Mouse (Mus musculus) NIH3T3 (cell line): Measurements from ENCODE around the gene Kcna6.

Experiments
- DNase-seq: peaks from one replicate; pipeline ENCODE4 v3.0.0-alpha.2; 2012; ENCODE audit warnings: low read depth

Kcna6 gene

GRCm38 (mm10) chr6:126735806-126736205 lies 4.7 kb downstream of the Kcna6 start:
- DNase-seq: no peak

- DNase-seq: no peak
Measured at GRCm38 (mm10) chr6:126732645-126733044, 7.8 kb downstream of the Kcna6 start.

- no peak for DNase-seq
Measured at GRCm38 (mm10) chr6:126728803-126729202, 11.7 kb downstream of the Kcna6 start.

DNA sequence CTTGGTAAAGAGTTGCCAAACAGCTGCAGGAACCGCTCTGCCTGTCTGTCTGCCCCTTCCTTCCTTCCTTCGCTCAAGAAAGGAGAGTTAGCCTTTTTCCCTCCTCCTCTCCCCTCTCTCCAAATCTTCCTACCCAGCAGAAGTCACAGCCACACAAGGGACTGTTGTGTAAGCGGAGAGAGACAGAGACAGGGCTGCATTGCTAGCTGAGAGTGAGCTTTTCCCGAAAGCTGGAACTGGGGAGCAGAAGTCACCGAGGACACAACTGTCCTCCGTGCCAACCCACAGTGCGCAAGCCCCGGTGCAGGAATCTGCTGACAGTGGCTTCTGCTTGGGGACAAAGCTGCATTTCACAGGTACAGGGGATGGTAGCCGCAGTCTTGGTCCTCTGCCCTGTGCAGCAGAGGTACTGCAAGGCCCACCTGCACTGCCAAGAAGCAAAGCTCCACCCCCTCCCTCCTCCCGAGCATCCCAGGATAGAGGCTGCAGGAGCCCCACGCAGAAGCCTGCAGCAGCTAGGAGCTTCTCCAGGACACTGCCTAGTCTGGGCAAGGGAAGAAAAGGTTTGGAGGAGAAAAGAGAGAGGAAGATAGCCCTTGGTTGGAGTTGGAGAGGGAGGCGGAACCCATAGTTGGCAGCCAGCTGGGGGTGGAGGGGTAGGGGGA lies 21.9 kb downstream of the Kcna6 start:
- no peak for DNase-seq

GRCm38 (mm10) chr6:126712531-126712930 lies 27.9 kb downstream of the Kcna6 start:
- DNase-seq: no peak

DNA sequence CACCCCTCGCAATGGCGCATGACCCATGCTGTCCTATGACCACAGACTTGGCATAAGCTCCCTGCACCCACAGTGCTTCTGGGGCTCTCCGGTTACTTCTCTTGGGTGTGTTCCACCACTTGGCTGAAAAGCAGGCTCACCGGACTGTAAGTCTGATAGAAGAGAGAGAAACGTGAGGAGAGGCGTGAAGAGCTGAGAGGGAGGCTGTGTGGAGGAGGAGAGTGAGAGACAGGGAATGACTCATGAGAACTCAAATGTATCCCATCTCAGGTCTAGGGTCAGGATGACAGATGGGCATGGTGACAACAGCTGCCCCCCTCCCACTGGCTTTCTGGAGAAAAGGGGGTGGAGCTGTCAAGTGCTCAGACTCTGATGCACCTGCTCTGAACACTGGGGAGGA lies 34.5 kb downstream of the Kcna6 start:
- no peak for DNase-seq

DNA sequence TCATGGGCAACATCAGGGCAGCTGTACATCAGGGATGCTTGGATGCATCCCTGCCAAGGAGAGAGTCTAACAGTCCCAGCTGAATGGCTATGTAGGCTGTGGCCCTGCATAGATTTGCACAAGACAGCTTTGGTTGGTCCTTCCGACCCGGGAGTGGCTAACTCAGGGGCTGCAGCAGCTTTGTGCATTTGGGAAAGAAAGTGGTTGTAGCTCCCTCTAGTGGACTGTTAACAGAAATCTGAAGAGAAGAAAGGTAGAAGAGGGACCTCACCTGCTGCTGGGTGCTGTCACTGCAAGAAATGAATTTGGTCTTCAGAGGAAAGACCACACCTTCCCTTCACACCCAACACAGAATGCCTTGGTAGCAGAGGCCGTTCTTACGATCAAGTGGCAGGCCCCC lies 36.0 kb downstream of the Kcna6 start:
- peak; percentile 71 for DNase-seq

DNA sequence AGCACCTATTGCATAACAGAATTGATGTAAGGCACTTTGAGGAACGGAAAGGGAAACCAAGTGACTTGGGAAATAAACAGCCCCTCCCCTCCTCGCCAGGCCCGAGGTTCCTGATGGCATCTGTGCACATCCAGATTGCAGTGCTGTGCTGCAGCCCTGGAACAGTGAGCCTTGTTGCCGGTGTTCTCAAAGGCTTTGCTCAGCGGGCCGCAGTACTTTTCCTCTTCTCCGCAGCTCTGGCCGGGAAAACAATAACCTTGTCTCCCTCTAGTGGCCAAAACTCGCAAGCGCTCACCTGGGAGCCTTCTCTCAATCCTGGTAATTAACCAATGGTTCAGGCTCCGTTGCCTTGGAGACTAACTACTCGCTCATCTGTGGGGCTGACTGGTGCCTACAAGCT lies 38.4 kb downstream of the Kcna6 start:
- peak; percentile 84 for DNase-seq

GRCm38 (mm10) chr6:126701196-126701595 lies 39.3 kb downstream of the Kcna6 start:
- no peak for DNase-seq

DNA sequence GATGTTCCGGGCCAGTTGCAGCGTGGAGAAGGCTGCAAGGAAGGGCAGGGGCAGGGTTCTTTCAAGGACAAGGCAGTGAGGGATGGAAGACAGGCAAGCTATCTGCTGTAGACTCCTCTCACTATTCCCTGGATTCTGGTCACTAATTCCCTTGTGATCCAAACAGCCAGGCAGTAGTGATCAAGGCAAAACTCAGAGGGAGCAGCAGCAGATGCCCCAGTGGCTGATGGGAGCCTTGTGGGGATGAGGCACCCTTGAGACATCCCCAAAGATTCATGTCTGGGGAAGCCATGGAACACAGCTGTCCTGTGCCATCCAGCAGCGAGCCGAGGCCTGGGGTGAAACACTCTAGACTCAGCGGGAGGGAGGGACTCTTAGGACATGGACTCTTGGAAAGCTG lies 40.5 kb downstream of the Kcna6 start:
- no peak for DNase-seq

DNA sequence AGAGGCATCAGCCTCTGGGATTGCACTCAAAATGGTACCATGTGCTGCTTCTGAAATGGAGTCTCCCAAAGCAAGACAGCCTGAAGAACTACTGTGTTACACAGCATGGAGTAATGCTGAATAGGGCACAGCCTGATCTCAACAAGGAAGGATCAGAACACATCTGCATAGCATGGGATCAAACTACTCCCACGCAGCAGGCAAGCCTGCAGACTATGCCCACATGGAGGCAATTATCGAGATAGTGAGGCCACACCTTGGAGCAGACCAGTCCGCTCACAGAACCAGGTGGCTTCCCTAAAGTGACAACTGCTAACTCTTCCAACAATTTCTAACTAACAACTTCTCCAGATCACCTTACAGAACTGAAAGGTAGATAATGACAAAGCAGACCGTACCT lies 53.4 kb downstream of the Kcna6 start:
- no peak for DNase-seq

DNA sequence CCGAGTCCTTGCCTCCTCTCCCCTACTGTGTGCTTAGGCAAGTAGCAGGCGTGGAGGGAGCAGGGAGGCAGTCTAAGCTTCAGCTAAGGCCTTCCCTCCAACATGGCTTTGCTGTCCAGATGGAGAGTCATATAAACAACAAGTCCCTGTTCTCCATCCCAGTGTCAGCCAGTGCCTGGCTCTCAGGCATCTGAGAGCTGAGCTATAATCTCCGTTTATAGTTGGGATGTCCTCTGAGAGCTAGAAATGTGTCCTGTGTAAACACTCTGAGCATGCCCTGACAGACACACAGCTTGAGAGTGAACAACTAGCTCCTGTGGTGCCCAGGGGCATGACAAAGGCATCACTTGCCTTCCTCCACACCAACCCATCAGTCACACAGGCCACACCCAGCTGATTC lies 55.3 kb downstream of the Kcna6 start:
- no peak for DNase-seq

GRCm38 (mm10) chr6:126678961-126679360 lies 61.5 kb downstream of the Kcna6 start:
- DNase-seq: peak; percentile 34

DNA sequence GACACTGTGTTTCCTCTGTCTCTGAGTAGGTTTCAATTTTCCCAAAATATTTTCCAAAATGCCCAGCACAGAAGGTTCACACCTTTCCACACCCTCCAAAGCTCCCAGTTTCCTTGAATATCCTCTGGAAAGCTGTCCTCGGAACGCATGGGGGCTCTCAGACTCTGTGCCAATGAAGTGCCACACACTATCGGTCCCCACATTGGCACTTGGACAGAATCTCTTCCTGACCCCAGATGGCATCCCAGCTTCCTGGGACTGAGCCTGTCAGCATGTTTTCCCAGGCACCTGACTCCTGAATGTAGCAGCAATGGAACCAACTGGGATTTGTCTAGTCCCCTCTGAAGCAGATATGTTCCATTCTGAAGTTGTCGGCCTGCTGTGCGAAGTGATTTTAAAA lies 73.5 kb downstream of the Kcna6 start:
- DNase-seq: no peak

DNA sequence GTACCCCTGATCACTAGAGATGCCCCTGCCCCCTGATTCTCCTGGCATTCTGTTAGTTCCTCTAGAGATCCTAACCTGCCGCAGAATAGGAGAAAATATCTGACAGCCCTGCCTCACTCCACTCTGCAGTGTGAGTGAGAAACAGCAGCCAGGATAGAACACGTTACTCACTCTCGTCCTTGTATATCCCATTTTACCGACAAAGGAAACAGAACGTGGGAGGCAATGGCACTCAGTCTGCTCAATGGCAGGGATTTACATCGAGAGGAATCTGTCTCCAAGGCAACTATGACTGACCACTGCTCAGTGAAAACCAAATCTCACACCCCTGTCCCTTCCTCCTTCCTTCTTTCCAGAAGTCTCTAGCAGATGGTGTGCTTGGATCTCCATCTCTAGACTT lies 74.4 kb downstream of the Kcna6 start:
- no peak for DNase-seq

DNA sequence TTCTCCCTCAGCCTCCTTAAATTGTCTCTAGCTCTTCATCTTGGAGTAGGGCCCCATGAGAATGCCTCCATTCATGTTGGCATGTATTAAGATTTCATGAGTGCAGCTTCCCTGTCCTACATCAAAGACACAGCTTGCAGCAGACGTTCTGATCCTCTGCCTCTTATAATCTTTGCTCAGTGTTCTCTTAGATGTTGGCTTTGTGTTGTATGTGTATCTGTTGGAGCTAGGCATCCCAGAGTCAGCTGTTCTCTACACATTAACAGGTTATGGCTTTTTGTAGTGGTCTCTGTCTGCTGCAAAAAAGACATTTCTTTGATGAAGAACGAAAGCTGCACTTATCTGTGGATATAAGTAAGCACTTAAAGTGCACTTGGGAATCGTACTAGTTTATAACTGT lies 75.9 kb downstream of the Kcna6 start:
- no peak for DNase-seq
